Mouse (Mus musculus): ENCODE data around the gene Ets1. TPM values are rescaled to one million over a fixed set of nuclear protein-coding genes. Genes with fewer than 3 reads are reported as not detected.
A peak's percentile ranks its signal among the peaks of the same experiment; 100 is the strongest.

Gene Ets1
- polyA plus RNA-seq, 1 experiment from 2014 or later = 24.3 TPM

DNA sequence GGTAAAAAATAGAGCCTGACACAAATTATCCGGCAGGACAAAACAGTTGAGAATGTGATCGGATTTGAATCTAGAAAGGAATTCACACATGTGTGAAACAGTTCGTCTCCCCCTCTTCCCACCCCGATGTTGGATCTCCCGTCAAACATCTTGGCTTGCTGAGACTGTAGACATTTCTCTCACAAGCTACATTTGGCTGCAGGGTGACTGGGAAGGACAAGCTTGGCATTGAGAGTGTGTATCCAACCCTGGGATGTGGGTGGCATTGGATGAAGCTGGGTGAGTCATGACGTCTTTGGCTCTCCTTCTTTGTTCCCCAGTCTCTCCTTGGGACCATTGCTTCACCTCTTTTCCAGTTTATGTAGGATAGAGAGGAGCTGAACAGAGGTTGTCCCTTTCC, 16.4 kb upstream of the Ets1 start:
- H3K9ac ChIP-seq = no peak overlapping the region
- no peak overlapping the region for H3K4me2 ChIP-seq
- no peak for ATAC-seq (ENCODE audit: low FRiP score)
- 94% methylated on average over 6 of the region's 6 CpGs for WGBS
- no peaks in the 10 kb centered on the region for H3K9me3 ChIP-seq
- H3K27ac ChIP-seq = no peak overlapping the region
- peaks cover 39% of the 10 kb centered on the region for H3K27me3 ChIP-seq
- H3K4me1 ChIP-seq (replicated peaks) = 0 out of 2 replicates have a peak, but pooled peaks cover 4% of the 10 kb centered on the region
- no peak overlapping the region for H3K4me3 ChIP-seq
- no peaks in the 10 kb centered on the region for H3K36me3 ChIP-seq

DNA sequence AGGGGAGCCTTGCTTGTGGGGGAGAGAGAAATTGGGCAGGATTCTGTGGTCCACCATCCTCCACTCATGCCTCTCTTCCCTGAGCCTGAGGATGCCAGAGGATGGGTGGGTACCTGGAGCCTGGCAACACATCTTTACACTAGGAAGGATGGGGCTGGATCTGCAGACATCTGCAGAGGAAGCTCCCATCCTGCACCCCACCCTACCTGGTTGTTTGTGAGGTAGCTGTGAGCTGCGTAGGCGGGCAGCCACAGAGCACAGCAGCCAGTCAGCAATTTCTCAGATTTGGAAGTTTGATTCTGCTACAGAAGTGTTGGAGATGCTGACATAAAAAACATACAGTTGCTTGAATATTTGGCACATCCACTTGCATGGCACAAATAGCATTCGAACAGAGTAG, 15.6 kb upstream of the Ets1 start:
- no peak for ATAC-seq (ENCODE audit: low FRiP score)
- WGBS = 95% methylated on average over 3 of the region's 3 CpGs
- 0 out of 2 replicates have a peak, but pooled peaks cover 4% of the 10 kb centered on the region for H3K4me1 ChIP-seq (replicated peaks)
- H3K4me3 ChIP-seq = no peak overlapping the region
- H3K27me3 ChIP-seq = peaks cover 31% of the 10 kb centered on the region
- H3K9me3 ChIP-seq = no peaks in the 10 kb centered on the region
- no peak overlapping the region for H3K4me2 ChIP-seq
- no peaks in the 10 kb centered on the region for H3K36me3 ChIP-seq
- no peak overlapping the region for H3K27ac ChIP-seq
- no peak overlapping the region for H3K9ac ChIP-seq

DNA sequence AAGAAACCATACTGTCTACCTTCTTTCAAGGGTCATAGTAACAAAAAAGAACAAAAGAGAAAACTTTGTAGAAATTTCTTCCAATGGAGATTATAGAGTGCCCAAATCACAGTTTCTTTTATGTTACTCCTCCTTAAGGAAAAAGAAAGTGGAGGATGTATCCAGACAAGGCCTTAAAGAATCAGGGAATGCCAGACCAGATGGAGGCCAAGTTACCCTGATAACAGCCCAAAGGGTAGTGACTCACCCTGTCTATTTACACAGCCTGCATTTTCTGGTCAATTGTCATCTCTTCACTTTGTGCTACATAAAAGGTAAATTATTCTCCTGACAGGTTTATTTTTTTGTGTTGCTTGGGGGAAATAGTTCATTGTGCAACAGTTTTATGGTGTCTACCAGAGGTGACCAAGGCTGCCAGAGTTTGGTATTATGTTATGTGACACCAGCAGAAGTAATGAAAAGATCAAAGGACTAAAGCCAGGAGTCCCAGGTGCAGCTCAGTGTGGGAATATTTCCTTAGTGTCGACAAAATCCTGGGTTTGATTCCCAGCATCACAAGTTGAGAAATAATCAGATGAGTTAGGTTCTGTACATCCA, 6.5 kb upstream of the Ets1 start:
- Histone ChIP-seq H3K36me3 (no peaks in the 10 kb centered on the region), H3K4me3 (no peak overlapping the region), H3K4me2 (no peak overlapping the region), H3K9ac (no peak overlapping the region), H3K4me1 (replicated peaks) (no peaks in the 10 kb centered on the region), H3K9me3 (no peaks in the 10 kb centered on the region), H3K27me3 (peaks cover 16% of the 10 kb centered on the region; the same call in 1 of the 2 replicates), H3K27ac (no peak overlapping the region)
- no peak for ATAC-seq (ENCODE audit: low FRiP score)
- WGBS = 86% methylated on average over 1 of the region's 1 CpGs

DNA sequence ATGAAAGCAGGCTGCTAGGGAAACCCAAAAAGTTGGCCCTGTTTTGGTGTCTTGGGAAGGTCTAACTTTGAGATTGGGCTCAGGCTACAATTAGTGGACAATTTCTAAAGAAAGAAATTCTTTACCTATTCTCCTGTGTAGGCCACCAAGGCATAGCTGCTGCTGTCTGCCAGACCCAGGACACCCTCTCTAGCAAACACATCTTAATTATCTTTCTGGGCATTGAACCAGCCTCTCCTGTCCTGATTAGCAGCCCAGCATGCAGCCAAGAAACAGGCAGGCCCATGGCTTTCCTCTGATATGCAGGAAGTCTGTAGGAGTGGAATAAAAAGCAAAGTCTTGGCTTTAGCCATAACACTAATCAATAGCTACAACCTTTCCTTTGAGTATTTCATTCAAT, 4.7 kb upstream of the Ets1 start:
- 0 out of 2 replicates have a peak, but pooled peaks cover 3% of the 10 kb centered on the region for H3K4me1 ChIP-seq (replicated peaks)
- peaks cover 28% of the 10 kb centered on the region for H3K27me3 ChIP-seq
- H3K9ac ChIP-seq = no peak overlapping the region
- ATAC-seq (ENCODE audit: low FRiP score) = no peak
- no peak overlapping the region for H3K4me3 ChIP-seq
- no peaks in the 10 kb centered on the region for H3K36me3 ChIP-seq
- no peak overlapping the region for H3K27ac ChIP-seq
- no peaks in the 10 kb centered on the region for H3K9me3 ChIP-seq
- H3K4me2 ChIP-seq = no peak overlapping the region

DNA sequence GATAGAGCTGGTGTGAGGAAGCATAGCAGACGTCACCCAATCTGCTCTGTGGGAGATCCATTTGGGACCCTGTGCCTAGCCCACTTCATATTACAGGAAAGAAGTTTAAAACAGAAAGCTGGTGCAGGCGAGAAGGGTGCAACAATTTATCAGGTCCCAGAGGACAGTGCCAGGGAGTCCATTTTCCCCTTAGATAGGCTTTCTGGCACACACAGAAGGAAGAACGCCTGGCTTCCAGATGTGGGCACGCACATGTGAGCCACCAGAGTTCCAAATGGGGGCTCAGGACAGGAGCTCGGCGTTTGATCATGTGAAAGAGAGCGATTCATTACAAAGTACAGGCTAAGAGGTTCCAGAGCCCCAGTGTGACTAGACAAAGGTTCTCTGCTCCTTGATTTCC, 3.8 kb upstream of the Ets1 start:
- no peak overlapping the region for H3K9ac ChIP-seq
- no peak overlapping the region for H3K27ac ChIP-seq
- H3K4me2 ChIP-seq = no peak overlapping the region
- H3K9me3 ChIP-seq = no peaks in the 10 kb centered on the region
- 0 out of 2 replicates have a peak, but pooled peaks cover 3% of the 10 kb centered on the region for H3K4me1 ChIP-seq (replicated peaks)
- H3K4me3 ChIP-seq = no peak overlapping the region
- 75% methylated on average over 7 of the region's 7 CpGs for WGBS
- ATAC-seq (ENCODE audit: low FRiP score) = no peak
- H3K36me3 ChIP-seq = no peaks in the 10 kb centered on the region
- peaks cover 34% of the 10 kb centered on the region for H3K27me3 ChIP-seq

DNA sequence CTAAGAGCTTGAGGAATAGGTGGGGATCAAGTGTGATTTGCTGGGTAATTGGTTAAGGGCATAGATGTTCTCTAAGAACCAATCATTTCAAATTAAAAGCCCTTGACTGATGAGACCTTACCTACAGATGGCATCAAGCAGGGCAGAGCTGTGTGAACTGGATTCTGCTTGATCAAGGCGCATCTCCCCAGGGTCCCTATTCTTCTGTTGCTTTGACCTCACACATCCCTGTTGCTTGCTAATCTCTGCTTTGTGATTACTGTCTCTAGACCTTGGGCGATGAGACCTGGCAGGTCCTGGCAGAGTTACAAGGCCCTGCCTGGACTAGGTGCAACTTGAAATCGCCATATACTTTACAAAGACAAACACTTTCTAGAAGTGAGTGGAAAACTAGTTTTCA, 9.0 kb downstream of the Ets1 start:
- H3K27me3 ChIP-seq = peaks cover 42% of the 10 kb centered on the region
- no peak for ATAC-seq (ENCODE audit: low FRiP score)
- 31% methylated on average over 3 of the region's 3 CpGs for WGBS
- no peak overlapping the region for H3K27ac ChIP-seq
- no peaks in the 10 kb centered on the region for H3K9me3 ChIP-seq
- H3K36me3 ChIP-seq = no peaks in the 10 kb centered on the region
- peaks cover 11% of the 10 kb centered on the region; the same call in 1 of the 2 replicates for H3K4me1 ChIP-seq (replicated peaks)
- no peak overlapping the region for H3K9ac ChIP-seq
- no peak overlapping the region for H3K4me2 ChIP-seq
- no peak overlapping the region for H3K4me3 ChIP-seq

DNA sequence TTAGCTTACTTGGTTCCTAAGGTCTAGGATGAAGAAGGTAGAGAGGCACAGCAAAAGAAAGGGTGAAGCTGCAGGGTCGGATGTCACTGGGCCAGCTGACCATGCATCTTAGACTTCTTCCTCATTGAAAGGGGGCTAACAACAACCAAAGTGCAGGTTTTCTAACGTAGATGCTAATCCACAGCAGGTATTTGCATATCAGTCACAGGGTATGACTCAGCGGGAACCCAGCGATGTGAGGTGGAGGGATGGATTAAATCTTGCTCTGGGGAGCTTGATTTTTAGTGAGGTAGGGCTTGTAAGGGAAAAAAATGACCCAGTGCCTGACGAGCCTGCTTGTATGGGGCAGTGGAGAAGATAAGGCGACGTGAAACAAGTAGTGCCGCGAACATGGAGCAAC, 9.5 kb downstream of the Ets1 start:
- ATAC-seq (ENCODE audit: low FRiP score) = no peak
- no peak overlapping the region; the same call in 1 of the 2 replicates for H3K4me3 ChIP-seq
- H3K4me1 ChIP-seq (replicated peaks) = peaks cover 11% of the 10 kb centered on the region; the same call in 1 of the 2 replicates
- H3K9me3 ChIP-seq = no peaks in the 10 kb centered on the region
- no peak overlapping the region for H3K27ac ChIP-seq
- H3K27me3 ChIP-seq = peaks cover 40% of the 10 kb centered on the region
- WGBS = 15% methylated on average over 9 of the region's 9 CpGs
- H3K36me3 ChIP-seq = no peaks in the 10 kb centered on the region
- peak overlapping the region; percentile 26; the same call in 1 of the 2 replicates for H3K4me2 ChIP-seq
- H3K9ac ChIP-seq = no peak overlapping the region

DNA sequence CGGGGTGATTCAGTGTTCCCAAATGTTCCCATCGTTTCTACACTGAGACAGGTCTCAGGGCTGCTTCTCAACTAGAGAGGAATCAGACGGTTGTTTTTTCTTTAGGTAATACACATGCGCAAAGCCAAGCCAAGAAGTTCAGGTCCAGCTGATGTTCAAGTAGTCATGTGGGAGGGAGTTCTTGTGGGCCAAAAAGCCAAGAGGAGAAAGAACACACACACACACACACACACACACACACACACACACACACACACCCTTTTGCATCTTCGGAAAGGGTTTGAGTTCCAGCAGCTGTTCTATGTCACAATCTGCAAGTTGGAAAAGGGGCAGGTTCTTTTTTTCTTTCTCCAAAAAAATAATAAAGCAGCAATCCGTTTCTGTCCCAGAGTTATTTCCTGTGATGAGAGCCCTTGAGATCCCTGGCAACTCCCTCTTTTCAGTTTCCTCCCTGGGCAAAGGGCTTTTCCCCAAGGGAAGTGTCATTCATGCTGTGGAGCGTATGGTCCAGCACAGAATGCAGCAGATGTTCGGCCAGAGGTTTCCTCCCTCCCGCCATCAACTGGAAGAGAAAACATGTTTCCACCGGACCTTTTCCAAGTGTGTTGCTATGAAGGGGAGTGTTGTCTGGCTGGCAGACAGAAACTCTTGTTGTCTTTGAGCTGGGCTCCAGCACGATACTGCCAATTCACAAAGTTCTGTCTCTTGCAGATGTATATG, 10.7 kb downstream of the Ets1 start:
- Histone ChIP-seq H3K4me2 (peak overlapping the region; percentile 26; the same call in 1 of the 2 replicates), H3K9me3 (no peaks in the 10 kb centered on the region), H3K9ac (no peak overlapping the region), H3K27ac (peak overlapping the region; percentile 23; the same call in 1 of the 2 replicates), H3K27me3 (peaks cover 40% of the 10 kb centered on the region), H3K36me3 (no peaks in the 10 kb centered on the region), H3K4me3 (no peak overlapping the region), H3K4me1 (replicated peaks) (peaks cover 11% of the 10 kb centered on the region; the same call in 1 of the 2 replicates)
- 48% methylated on average over 11 of the region's 11 CpGs for WGBS
- ATAC-seq (ENCODE audit: low FRiP score) = no peak

DNA sequence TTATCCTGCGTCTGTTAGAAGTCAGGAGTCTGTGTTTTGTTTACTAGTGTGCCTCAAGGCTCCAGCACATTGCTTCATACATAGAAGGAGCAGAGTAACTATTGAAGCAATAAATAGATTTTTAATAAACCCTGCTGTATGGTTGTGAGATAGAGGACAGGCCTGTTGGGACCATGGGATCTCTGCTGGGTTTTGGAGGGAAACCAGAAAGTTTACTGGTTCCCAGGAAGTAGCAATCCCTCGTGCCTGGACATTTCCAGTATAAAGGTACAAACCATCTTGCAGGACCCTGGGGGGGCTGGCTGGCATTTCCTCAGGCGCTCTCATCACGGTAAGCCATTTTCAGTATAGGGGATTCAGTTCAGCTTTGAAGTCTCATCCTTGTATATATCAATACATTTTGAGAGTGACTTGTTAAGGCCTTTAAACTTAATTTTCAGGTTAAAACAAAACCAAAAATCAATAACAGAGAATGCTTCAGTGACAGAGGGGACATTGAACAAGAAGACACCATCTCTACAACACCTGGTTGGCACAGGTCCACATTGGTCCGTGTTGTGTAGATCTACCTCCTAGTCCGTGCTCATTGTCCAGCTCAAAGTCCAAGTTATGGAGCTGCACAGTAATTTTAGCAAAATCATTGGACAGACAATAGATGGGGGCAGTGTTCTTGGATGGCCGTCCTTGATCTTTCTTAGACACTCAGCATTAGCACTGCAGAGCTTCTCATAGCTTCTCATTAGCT, 11.7 kb downstream of the Ets1 start:
- H3K4me2 ChIP-seq = no peak overlapping the region
- H3K27ac ChIP-seq = no peak overlapping the region
- WGBS = 89% methylated on average over 7 of the region's 7 CpGs
- no peaks in the 10 kb centered on the region for H3K9me3 ChIP-seq
- H3K9ac ChIP-seq = no peak overlapping the region
- no peak overlapping the region for H3K4me3 ChIP-seq
- H3K4me1 ChIP-seq (replicated peaks) = peaks cover 11% of the 10 kb centered on the region; the same call in 1 of the 2 replicates
- no peaks in the 10 kb centered on the region for H3K36me3 ChIP-seq
- peaks cover 37% of the 10 kb centered on the region for H3K27me3 ChIP-seq
- no peak for ATAC-seq (ENCODE audit: low FRiP score)

DNA sequence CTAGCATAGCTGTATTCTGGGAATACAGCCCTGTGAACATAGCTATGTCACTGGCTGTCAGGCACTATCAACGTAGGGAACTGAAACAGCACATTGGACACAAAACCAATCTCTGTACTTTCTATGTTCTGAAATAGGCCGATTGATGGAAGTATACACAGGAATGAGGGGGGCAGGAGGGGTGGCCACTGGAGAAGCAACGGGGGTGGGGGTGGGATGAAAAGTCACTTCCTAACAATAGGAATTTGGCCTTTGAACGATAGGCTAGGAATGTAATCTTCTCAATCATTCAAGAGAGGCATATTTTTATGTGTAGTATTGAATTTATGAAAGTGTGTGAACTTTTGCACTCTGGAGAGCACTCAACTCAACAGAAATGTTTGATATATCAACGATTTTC, 12.3 kb downstream of the Ets1 start:
- H3K9me3 ChIP-seq = no peaks in the 10 kb centered on the region
- no peak for ATAC-seq (ENCODE audit: low FRiP score)
- 78% methylated on average over 5 of the region's 5 CpGs for WGBS
- H3K27me3 ChIP-seq = peaks cover 37% of the 10 kb centered on the region
- H3K9ac ChIP-seq = no peak overlapping the region
- H3K4me2 ChIP-seq = no peak overlapping the region
- no peaks in the 10 kb centered on the region for H3K36me3 ChIP-seq
- peaks cover 11% of the 10 kb centered on the region; the same call in 1 of the 2 replicates for H3K4me1 ChIP-seq (replicated peaks)
- H3K27ac ChIP-seq = no peak overlapping the region
- H3K4me3 ChIP-seq = no peak overlapping the region

DNA sequence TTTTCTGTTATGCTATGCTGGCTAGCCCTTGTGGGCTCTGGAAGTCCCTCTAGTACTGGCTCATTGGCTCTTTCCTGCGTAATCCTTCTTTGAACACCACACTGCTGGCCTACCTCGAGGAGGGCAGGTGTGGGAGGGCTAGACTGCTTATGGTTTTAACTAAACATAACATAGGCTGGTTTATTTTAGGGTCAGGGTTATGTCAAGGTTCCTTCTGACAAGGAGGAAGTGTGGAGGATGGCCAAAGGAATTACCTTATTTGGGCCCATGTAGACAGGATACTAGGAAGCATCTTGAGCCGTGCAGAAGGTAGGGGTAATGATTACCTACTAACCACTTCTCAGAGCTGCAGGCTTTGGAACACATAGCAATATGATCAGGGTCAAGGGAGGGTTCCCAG, 14.7 kb downstream of the Ets1 start:
- no peaks in the 10 kb centered on the region for H3K36me3 ChIP-seq
- H3K4me2 ChIP-seq = no peak overlapping the region
- no peak for ATAC-seq (ENCODE audit: low FRiP score)
- no peaks in the 10 kb centered on the region for H3K9me3 ChIP-seq
- peaks cover 22% of the 10 kb centered on the region for H3K27me3 ChIP-seq
- H3K4me3 ChIP-seq = no peak overlapping the region
- H3K27ac ChIP-seq = no peak overlapping the region
- WGBS = 82% methylated on average over 3 of the region's 3 CpGs
- no peak overlapping the region for H3K9ac ChIP-seq
- H3K4me1 ChIP-seq (replicated peaks) = 0 out of 2 replicates have a peak, but pooled peaks cover 6% of the 10 kb centered on the region

DNA sequence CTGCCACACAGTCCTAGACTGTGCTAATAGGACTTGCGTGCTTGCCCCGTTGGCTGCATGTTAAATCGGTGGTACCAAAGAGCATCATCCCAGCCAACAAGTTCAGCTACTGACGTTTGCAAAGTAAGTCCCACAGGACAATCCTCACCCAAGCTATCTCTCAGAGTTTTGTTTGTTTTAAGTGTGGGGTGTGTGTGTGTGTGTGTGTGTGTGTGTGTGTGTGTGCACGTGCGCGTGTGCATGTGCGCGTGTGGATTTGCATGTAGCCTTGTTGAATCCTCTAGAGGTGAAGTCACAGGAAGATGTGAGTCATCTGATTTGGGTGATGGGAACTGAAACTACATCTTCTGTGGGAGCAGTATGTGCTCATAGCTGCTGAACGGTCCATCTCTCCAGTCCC, 16.1 kb downstream of the Ets1 start:
- 95% methylated on average over 10 of the region's 10 CpGs for WGBS
- Histone ChIP-seq H3K27ac (no peak overlapping the region), H3K36me3 (no peaks in the 10 kb centered on the region), H3K4me1 (replicated peaks) (no peaks in the 10 kb centered on the region), H3K9me3 (no peaks in the 10 kb centered on the region), H3K4me2 (no peak overlapping the region), H3K9ac (no peak overlapping the region), H3K27me3 (peaks cover 10% of the 10 kb centered on the region; the same call in 1 of the 2 replicates), H3K4me3 (no peak overlapping the region)
- no peak for ATAC-seq (ENCODE audit: low FRiP score)

Measured in hindbrain, embryonic 13.5 days (tissue).